Mouse (Mus musculus): ENCODE measurements at regions not wholly inside any gene's neighbourhood (a gene's known extent, or its start where the extent isn't known, plus 50 kb on each side); places are given as distances from the start of the nearest gene placed in this dataset.

DNA sequence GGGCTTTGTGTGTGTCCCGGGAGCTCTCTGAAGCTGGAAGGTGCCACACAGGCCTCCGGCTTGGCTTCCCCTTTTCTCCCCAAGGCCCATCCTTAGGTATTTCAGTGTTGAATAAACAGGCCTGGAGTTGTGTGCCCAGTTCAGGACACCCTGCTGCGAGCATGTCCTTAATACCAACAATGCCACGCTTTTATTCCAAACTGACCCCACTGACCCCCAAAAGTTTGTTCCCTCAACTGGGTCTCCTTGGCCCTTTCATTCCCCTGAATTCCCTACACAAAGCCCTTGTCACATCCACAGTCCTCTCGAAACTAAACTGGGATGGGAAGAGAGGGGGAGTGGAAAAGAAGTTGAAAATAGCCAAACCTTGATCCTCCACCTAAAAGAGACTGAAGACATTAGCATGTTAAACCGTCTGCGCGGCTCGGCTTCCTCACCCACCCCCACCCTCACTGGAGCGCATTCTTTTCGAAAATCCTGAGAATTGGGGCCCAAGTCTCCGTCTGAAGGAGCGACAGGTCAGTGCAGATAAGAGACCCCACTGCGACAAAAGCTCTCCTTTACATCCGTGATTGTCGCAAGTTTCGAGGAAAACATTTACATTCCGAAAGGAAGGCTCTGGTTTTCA is 283.7 kb downstream of the Pmp22 start:
- DNase-seq (ENCODE audit: low spot score) (no peak), ATAC-seq (ENCODE audit: low FRiP score, low read depth) (no peak)
- H3K4me3 ChIP-seq (replicated peaks; ENCODE audit: low read length) = peak overlapping the region; percentile 25
- peak overlapping the region; percentile 45 for H3K4me2 ChIP-seq (replicated peaks; ENCODE audit: low read depth, low read length, severe bottlenecking)
- 11% methylated on average over 18 of the region's 18 CpGs for WGBS
- H3K9me3 ChIP-seq (ENCODE audit: control insufficient read depth, low read length) = no peaks in the 10 kb centered on the region
- no peak overlapping the region for H3K27ac ChIP-seq (replicated peaks; ENCODE audit: low read depth, low read length)
- no peak for TF ChIP-seq POLR2A (IDR thresholded peaks at IDR 0.05; ENCODE audit: borderline replicate concordance, extremely low read depth, insufficient read depth, insufficient read length)
- peak overlapping the region; percentile 29 for H3K9ac ChIP-seq (ENCODE audit: low read depth, low read length, severe bottlenecking)
- no peaks in the 10 kb centered on the region for H3K36me3 ChIP-seq (ENCODE audit: control insufficient read depth, insufficient read depth, low read length)
- H3K27me3 ChIP-seq (ENCODE audit: control insufficient read depth, insufficient read depth, low read length) = no peaks in the 10 kb centered on the region; the same call in 1 of the 2 replicates
- H3K4me1 ChIP-seq (ENCODE audit: control insufficient read depth, insufficient read depth, low read length) = peaks cover 6% of the 10 kb centered on the region; the same call in 1 of the 2 replicates

DNA sequence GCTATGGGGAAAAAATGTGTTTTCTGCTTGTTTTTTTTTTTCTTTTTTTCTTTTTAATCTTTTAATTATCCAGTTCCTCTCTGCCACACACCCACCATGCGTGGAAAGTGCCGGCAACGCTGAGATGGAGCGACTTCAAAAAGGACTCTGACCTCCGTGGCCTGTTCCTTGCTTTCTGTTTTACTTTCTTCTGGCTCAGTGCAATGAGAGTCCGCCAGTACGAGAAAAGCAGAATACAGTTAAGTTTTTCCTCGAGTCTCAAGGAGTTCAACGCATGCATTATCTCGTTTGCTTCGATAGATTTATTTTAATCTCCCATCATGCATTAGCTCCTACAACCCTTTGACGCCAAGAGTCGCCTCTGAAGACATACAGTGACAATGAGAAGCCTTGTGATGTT is 284.3 kb downstream of the Pmp22 start:
- peak overlapping the region; percentile 29 for H3K9ac ChIP-seq (ENCODE audit: low read depth, low read length, severe bottlenecking)
- H3K27me3 ChIP-seq (ENCODE audit: control insufficient read depth, insufficient read depth, low read length) = no peaks in the 10 kb centered on the region
- H3K9me3 ChIP-seq (ENCODE audit: control insufficient read depth, low read length) = no peaks in the 10 kb centered on the region
- no peak for TF ChIP-seq POLR2A (IDR thresholded peaks at IDR 0.05; ENCODE audit: borderline replicate concordance, extremely low read depth, insufficient read depth, insufficient read length)
- no peak overlapping the region for H3K27ac ChIP-seq (replicated peaks; ENCODE audit: low read depth, low read length)
- peak overlapping the region; percentile 25 for H3K4me3 ChIP-seq (replicated peaks; ENCODE audit: low read length)
- 26% methylated on average over 13 of the region's 13 CpGs for WGBS
- peaks cover 6% of the 10 kb centered on the region; the same call in 1 of the 2 replicates for H3K4me1 ChIP-seq (ENCODE audit: control insufficient read depth, insufficient read depth, low read length)
- no peak for ATAC-seq (ENCODE audit: low FRiP score, low read depth)
- no peak for DNase-seq (ENCODE audit: low spot score)
- peak overlapping the region; percentile 45 for H3K4me2 ChIP-seq (replicated peaks; ENCODE audit: low read depth, low read length, severe bottlenecking)
- no peaks in the 10 kb centered on the region for H3K36me3 ChIP-seq (ENCODE audit: control insufficient read depth, insufficient read depth, low read length)

DNA sequence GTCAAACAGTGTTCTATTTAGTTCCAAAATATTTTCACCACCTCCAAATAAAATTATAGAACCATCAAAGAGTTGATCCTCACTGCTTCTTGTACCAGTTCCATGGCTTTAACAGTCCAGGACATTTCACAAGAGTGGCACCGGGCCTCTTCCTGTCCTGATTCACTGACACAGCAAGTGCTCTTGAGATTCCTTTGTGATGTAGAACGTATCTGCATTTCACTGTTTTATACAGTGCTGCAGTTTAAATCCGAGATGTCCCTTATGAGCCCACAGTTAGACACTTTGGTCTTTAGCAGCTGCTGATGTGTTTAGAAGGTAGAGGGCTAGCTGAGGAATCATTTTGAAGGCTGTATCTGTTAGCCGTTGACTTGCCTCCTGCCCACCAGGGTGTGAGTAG is 284.8 kb downstream of the Pmp22 start:
- Histone ChIP-seq H3K4me2 (replicated peaks; ENCODE audit: low read depth, low read length, severe bottlenecking) (no peak overlapping the region), H3K27me3 (ENCODE audit: control insufficient read depth, insufficient read depth, low read length) (no peaks in the 10 kb centered on the region), H3K4me3 (replicated peaks; ENCODE audit: low read length) (no peak overlapping the region), H3K9ac (ENCODE audit: low read depth, low read length, severe bottlenecking) (no peak overlapping the region), H3K4me1 (ENCODE audit: control insufficient read depth, insufficient read depth, low read length) (peaks cover 6% of the 10 kb centered on the region; the same call in 1 of the 2 replicates), H3K9me3 (ENCODE audit: control insufficient read depth, low read length) (no peaks in the 10 kb centered on the region), H3K27ac (replicated peaks; ENCODE audit: low read depth, low read length) (no peak overlapping the region), H3K36me3 (ENCODE audit: control insufficient read depth, insufficient read depth, low read length) (no peaks in the 10 kb centered on the region)
- DNase-seq (ENCODE audit: low spot score) = no peak
- 80% methylated on average over 4 of the region's 4 CpGs for WGBS
- no peak for ATAC-seq (ENCODE audit: low FRiP score, low read depth)
- no peak for TF ChIP-seq POLR2A (IDR thresholded peaks at IDR 0.05; ENCODE audit: borderline replicate concordance, extremely low read depth, insufficient read depth, insufficient read length)

DNA sequence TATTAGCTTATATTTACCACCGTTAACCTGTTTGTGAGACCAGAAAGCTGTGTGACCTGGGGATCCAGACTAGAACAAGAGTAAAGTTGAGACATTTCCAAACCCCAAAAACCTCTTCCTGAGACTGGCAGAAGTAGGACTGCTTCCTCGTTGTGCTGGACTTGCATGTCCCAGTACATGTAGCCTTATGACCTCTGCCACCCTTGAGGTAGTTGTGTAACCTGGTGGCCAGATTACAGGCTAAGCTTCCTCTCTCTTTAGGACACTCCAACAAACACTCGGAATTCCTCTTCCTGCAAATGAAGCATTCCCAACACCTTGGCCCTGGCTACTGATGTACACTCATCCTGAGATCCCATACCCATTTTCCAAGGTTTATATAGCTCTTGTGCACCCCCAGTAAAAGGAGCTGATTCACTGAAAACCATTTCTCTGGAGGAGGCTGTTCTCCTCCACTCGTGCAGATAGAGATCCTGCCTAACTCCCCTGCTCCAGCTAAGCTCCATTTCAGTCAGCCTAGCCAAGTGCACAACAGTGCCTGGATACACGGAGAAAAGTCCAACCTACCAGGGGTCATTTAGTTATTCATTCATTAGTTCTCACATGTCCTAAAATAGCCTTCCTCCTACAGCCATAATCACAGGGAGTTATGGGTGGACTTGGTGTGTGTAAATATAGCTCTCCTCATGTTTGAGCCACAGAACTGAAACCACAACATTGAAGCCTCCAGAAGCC is 289.4 kb downstream of the Pmp22 start:
- Histone ChIP-seq H3K4me1 (ENCODE audit: control insufficient read depth, insufficient read depth, low read length) (no peaks in the 10 kb centered on the region), H3K9me3 (ENCODE audit: control insufficient read depth, low read length) (no peaks in the 10 kb centered on the region), H3K9ac (ENCODE audit: low read depth, low read length, severe bottlenecking) (no peak overlapping the region), H3K36me3 (ENCODE audit: control insufficient read depth, insufficient read depth, low read length) (no peaks in the 10 kb centered on the region), H3K4me3 (replicated peaks; ENCODE audit: low read length) (no peak overlapping the region), H3K27ac (replicated peaks; ENCODE audit: low read depth, low read length) (no peak overlapping the region), H3K4me2 (replicated peaks; ENCODE audit: low read depth, low read length, severe bottlenecking) (no peak overlapping the region), H3K27me3 (ENCODE audit: control insufficient read depth, insufficient read depth, low read length) (no peaks in the 10 kb centered on the region)
- 66% methylated on average over 5 of the region's 5 CpGs for WGBS
- TF ChIP-seq POLR2A (IDR thresholded peaks at IDR 0.05; ENCODE audit: borderline replicate concordance, extremely low read depth, insufficient read depth, insufficient read length) = no peak
- no peak for DNase-seq (ENCODE audit: low spot score)
- no peak for ATAC-seq (ENCODE audit: low FRiP score, low read depth)

DNA sequence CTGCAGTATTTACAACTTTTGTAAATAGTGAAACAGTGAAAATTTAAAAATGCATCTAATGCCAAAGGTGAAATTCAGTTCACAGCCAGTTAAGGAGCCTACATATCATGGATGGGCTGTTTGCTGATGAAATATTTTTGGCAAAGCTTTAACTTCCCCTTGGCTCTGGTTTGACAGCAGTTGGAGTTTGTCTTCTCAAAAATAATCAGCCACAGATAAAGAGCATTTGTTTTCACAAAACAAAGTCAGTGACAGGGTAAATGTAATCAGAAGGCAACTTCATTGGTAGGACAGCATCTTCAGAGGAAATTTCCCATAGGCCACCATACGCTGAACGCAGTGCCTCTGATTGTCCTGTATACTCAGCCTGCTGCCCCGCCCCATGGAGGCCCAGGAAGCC is 291.6 kb downstream of the Pmp22 start:
- no peak for ATAC-seq (ENCODE audit: low FRiP score, low read depth)
- no peak overlapping the region for H3K9ac ChIP-seq (ENCODE audit: low read depth, low read length, severe bottlenecking)
- no peaks in the 10 kb centered on the region for H3K36me3 ChIP-seq (ENCODE audit: control insufficient read depth, insufficient read depth, low read length)
- no peaks in the 10 kb centered on the region for H3K4me1 ChIP-seq (ENCODE audit: control insufficient read depth, insufficient read depth, low read length)
- H3K4me3 ChIP-seq (replicated peaks; ENCODE audit: low read length) = no peak overlapping the region
- no peak overlapping the region for H3K4me2 ChIP-seq (replicated peaks; ENCODE audit: low read depth, low read length, severe bottlenecking)
- H3K27me3 ChIP-seq (ENCODE audit: control insufficient read depth, insufficient read depth, low read length) = no peaks in the 10 kb centered on the region
- WGBS = 91% methylated on average over 3 of the region's 3 CpGs
- DNase-seq (ENCODE audit: low spot score) = no peak
- H3K9me3 ChIP-seq (ENCODE audit: control insufficient read depth, low read length) = no peaks in the 10 kb centered on the region
- no peak for TF ChIP-seq POLR2A (IDR thresholded peaks at IDR 0.05; ENCODE audit: borderline replicate concordance, extremely low read depth, insufficient read depth, insufficient read length)
- no peak overlapping the region for H3K27ac ChIP-seq (replicated peaks; ENCODE audit: low read depth, low read length)

Measured in limb, embryonic 14.5 days (tissue).